Mouse (Mus musculus) layer of hippocampus, adult 8-10 months (tissue): ENCODE data around the gene Med31. TPM values are rescaled to one million over a fixed set of nuclear protein-coding genes. Genes with fewer than 3 reads are reported as not detected.
"Not testable (repeated sequence)": the region's sequence is repeated elsewhere in the genome, so short reads cannot be mapped to it uniquely, and the experiment has no call there.

Source experiments
- DNase-seq, 2 experiments: peaks; one replicate each; pipeline ENCODE4 v3.0.0; 2022; ENCODE audit warnings: low spot score in 2 of 2
- total RNA-seq, 4 experiments: library from RNA; stranded (reverse); gene quantifications; 2 replicates each; pipeline ENCODE4 v1.2.4; 2022

The Med31 gene
- total RNA-seq, 4 experiments from 2014 or later, result 13.1 to 16.1 (median 13.7) TPM

- DNase-seq, result no peak
These were observed 10.1 kb downstream of the Med31 start for GRCm38 (mm10) chr11:72205256-72205655.

- DNase-seq, result no peak
These were observed 12.0 kb downstream of the Med31 start for GRCm38 (mm10) chr11:72203440-72203839.

GRCm38 (mm10) chr11:72196506-72196905, 18.9 kb downstream of the Med31 start:
- no peak for DNase-seq

GRCm38 (mm10) chr11:72194259-72194658, 21.1 kb downstream of the Med31 start:
- DNase-seq, result no peak

GRCm38 (mm10) chr11:72190857-72191256, 24.5 kb downstream of the Med31 start:
- no peak for DNase-seq

- DNase-seq, result no peak
These were observed 31.1 kb downstream of the Med31 start for GRCm38 (mm10) chr11:72184252-72184651.

GRCm38 (mm10) chr11:72181136-72181535, 34.3 kb downstream of the Med31 start:
- DNase-seq, result no peak

GRCm38 (mm10) chr11:72180556-72180955, 34.8 kb downstream of the Med31 start:
- DNase-seq, result no peak

GRCm38 (mm10) chr11:72176553-72176952, 38.8 kb downstream of the Med31 start:
- DNase-seq, result no peak

- DNase-seq, result no peak
These were observed 39.4 kb downstream of the Med31 start for GRCm38 (mm10) chr11:72175966-72176365.

- DNase-seq, result no peak
These were observed 40.7 kb downstream of the Med31 start for GRCm38 (mm10) chr11:72174721-72175120.

GRCm38 (mm10) chr11:72173506-72173905, 41.9 kb downstream of the Med31 start:
- no peak for DNase-seq

- not testable (repeated sequence) for DNase-seq
These were observed 43.5 kb downstream of the Med31 start for GRCm38 (mm10) chr11:72171906-72172305.

GRCm38 (mm10) chr11:72169871-72170270, 45.5 kb downstream of the Med31 start:
- no peak for DNase-seq

GRCm38 (mm10) chr11:72163198-72163597, 52.2 kb downstream of the Med31 start:
- DNase-seq, result no peak

Other genes starting within 250 kb of the Med31 start
- gene Aipl1, start 178.1 kb downstream of the Med31 start, total RNA-seq, result not detected
- under 1 TPM in 2 of 4 experiments, not detected in 2; 0.58 to 0.77 TPM for gene Pimreg, start 173.6 kb downstream of the Med31 start, total RNA-seq
- gene Pitpnm3, start 79.8 kb downstream of the Med31 start, total RNA-seq, result 10 to 100 TPM; 30.5 to 46.8 (median 35.3) TPM
- gene Gm43951, start 8.8 kb downstream of the Med31 start, total RNA-seq, result 10 to 100 TPM; 11.2 to 13.3 (median 12.2) TPM
- 10 to 100 TPM; 24.7 to 35.6 (median 30.4) TPM for gene 4933427D14Rik, start 8.1 kb downstream of the Med31 start, total RNA-seq
- 10 to 100 TPM; 26.9 to 33.8 (median 29.7) TPM for gene Txndc17, start 8.0 kb downstream of the Med31 start, total RNA-seq
- gene Slc13a5, start 51.6 kb upstream of the Med31 start, total RNA-seq, result 1 to 10 TPM; 6.2 to 9.8 (median 7.9) TPM
- 10 to 100 TPM in 2 of 4 experiments, 1 to 10 TPM in 2; 7.5 to 16.5 (median 10.7) TPM for gene Xaf1, start 86.0 kb upstream of the Med31 start, total RNA-seq
- gene Fbxo39, start 98.9 kb upstream of the Med31 start, total RNA-seq, result not detected
- 1 to 10 TPM; 1.7 to 3.8 (median 3.3) TPM for gene Tekt1, start 146.8 kb upstream of the Med31 start, total RNA-seq
- gene Smtnl2, start 196.1 kb upstream of the Med31 start, total RNA-seq, result 1 to 10 TPM; 1.3 to 3.9 (median 2.0) TPM
- under 1 TPM in 1 of 4 experiments, not detected in 3; 0.23 TPM for gene Ggt6, start 219.9 kb upstream of the Med31 start, total RNA-seq
- gene Mybbp1a, start 225.8 kb upstream of the Med31 start, total RNA-seq, result 10 to 100 TPM; 55.2 to 64.5 (median 57.8) TPM